Mouse (Mus musculus) spleen, adult 2 months (tissue): ENCODE measurements around the gene Megf6. TPM values are rescaled to one million over a fixed set of nuclear protein-coding genes. Genes with fewer than 3 reads are reported as not detected.

Source experiments
- DNase-seq, 2 experiments: peaks; one replicate each; pipeline versions ENCODE4 v3.0.0 to v3.0.0-alpha.2; 2012 to 2021; ENCODE audit warnings: low spot score in 2 of 2, low read depth in 1 of 2
- H3K27ac ChIP-seq: fragments of 200-500 bp; 2 replicates; pipeline ENCODE4 v1.5.1; 2012; ENCODE audit warnings: low read length, inconsistent platforms; ENCODE audit not compliant: insufficient read depth
- H3K27me3 ChIP-seq: fragments of 200-500 bp; 2 replicates; pipeline ENCODE4 v1.6.1; 2012; ENCODE audit warnings: mild to moderate bottlenecking, moderate library complexity, low read length, inconsistent platforms; ENCODE audit not compliant: control insufficient read depth, insufficient read depth
- H3K36me3 ChIP-seq: fragments of 200-500 bp; 2 replicates; pipeline ENCODE4 v1.6.1; 2012; ENCODE audit warnings: mild to moderate bottlenecking, low read length, inconsistent platforms; ENCODE audit not compliant: control insufficient read depth, insufficient read depth
- H3K4me1 ChIP-seq: fragments of 200-500 bp; 2 replicates; pipeline ENCODE4 v1.6.1; 2011; ENCODE audit warnings: inconsistent platforms; ENCODE audit not compliant: control insufficient read depth, insufficient read depth, insufficient read length
- H3K4me3 ChIP-seq: fragments of 200-500 bp; 2 replicates; pipeline ENCODE4 v1.5.1; 2011; ENCODE audit warnings: mild to moderate bottlenecking, inconsistent platforms; ENCODE audit not compliant: insufficient read depth, insufficient read length; ENCODE audit errors: extremely low read depth
- CTCF ChIP-seq: fragments of 200-500 bp; IDR thresholded peaks from 2 replicates; pipeline ENCODE4 v1.5.1; 2011; ENCODE audit warnings: mild to moderate bottlenecking, inconsistent platforms; ENCODE audit not compliant: insufficient read depth, insufficient read length, insufficient replicate concordance; ENCODE audit errors: extremely low read depth
- POLR2A ChIP-seq: fragments of 200-500 bp; IDR thresholded peaks from 2 replicates; pipeline ENCODE4 v1.6.1; 2011; ENCODE audit warnings: low read depth, low read length, inconsistent platforms
- WGBS: fragments of 180-500 bp; shearing (Covaris S2); methylation state at CpG from one replicate; pipeline ENCODE4 v1.1.7; 2018; 5-methylcytosine and 5-hydroxymethylcytosine counted together
- polyA plus RNA-seq: library from polyadenylated mRNA; depleted of rRNA; stranded (reverse); fragments of >200 nt; gene quantifications from 2 replicates; pipeline ENCODE4 v1.2.3, GENCODE M21; 2012

The Megf6 gene
- polyA plus RNA-seq, 1 experiment: 7.4 TPM

GRCm38 (mm10) chr4:154236001-154236400 is 65.5 kb downstream of the Megf6 start:
- no peak for DNase-seq
- H3K27ac ChIP-seq: no peak overlapping the region
- H3K36me3 ChIP-seq: no peaks in the 10 kb centered on the region
- no peaks in the 10 kb centered on the region for H3K4me1 ChIP-seq
- no peaks in the 10 kb centered on the region for H3K27me3 ChIP-seq
- 90% methylated on average over 3 of the region's 3 CpGs for WGBS
- TF ChIP-seq CTCF: no peak
- TF ChIP-seq POLR2A: no peak
- H3K4me3 ChIP-seq: no peak overlapping the region

- WGBS: 49% methylated on average over 10 of the region's 10 CpGs
- no peak for DNase-seq
- Histone ChIP-seq H3K4me1 (no peaks in the 10 kb centered on the region), H3K36me3 (no peaks in the 10 kb centered on the region), H3K27me3 (no peaks in the 10 kb centered on the region), H3K27ac (no peak overlapping the region), H3K4me3 (no peak overlapping the region)
- no peak for TF ChIP-seq POLR2A
- TF ChIP-seq CTCF: no peak
These were observed 66.4 kb downstream of the Megf6 start for GRCm38 (mm10) chr4:154236893-154237292.

- H3K4me3 ChIP-seq: no peak overlapping the region
- DNase-seq: no peak
- no peaks in the 10 kb centered on the region for H3K36me3 ChIP-seq
- H3K4me1 ChIP-seq: no peaks in the 10 kb centered on the region
- no peaks in the 10 kb centered on the region for H3K27me3 ChIP-seq
- TF ChIP-seq CTCF (no peak), POLR2A (no peak)
- WGBS: 42% methylated on average over 9 of the region's 9 CpGs
- no peak overlapping the region for H3K27ac ChIP-seq
These were observed 66.8 kb downstream of the Megf6 start for GRCm38 (mm10) chr4:154237306-154237705.

GRCm38 (mm10) chr4:154239199-154239598 is 68.7 kb downstream of the Megf6 start:
- TF ChIP-seq CTCF (no peak), POLR2A (no peak)
- 84% methylated on average over 8 of the region's 8 CpGs for WGBS
- Histone ChIP-seq H3K27me3 (no peaks in the 10 kb centered on the region), H3K4me1 (no peaks in the 10 kb centered on the region), H3K27ac (no peak overlapping the region), H3K36me3 (no peaks in the 10 kb centered on the region), H3K4me3 (no peak overlapping the region)
- no peak for DNase-seq

- Histone ChIP-seq H3K4me3 (no peak overlapping the region), H3K27me3 (no peaks in the 10 kb centered on the region), H3K27ac (no peak overlapping the region), H3K4me1 (no peaks in the 10 kb centered on the region), H3K36me3 (no peaks in the 10 kb centered on the region)
- no peak for DNase-seq
- TF ChIP-seq POLR2A (no peak), CTCF (no peak)
- 74% methylated on average over 11 of the region's 11 CpGs for WGBS
These were observed 70.1 kb downstream of the Megf6 start for GRCm38 (mm10) chr4:154240608-154241007.

- TF ChIP-seq CTCF: no peak
- no peak for TF ChIP-seq POLR2A
- H3K4me1 ChIP-seq: no peaks in the 10 kb centered on the region
- H3K27me3 ChIP-seq: no peaks in the 10 kb centered on the region
- WGBS: 76% methylated on average over 7 of the region's 7 CpGs
- no peaks in the 10 kb centered on the region for H3K36me3 ChIP-seq
- no peak overlapping the region for H3K4me3 ChIP-seq
- DNase-seq: no peak
- H3K27ac ChIP-seq: no peak overlapping the region
These were observed 74.8 kb downstream of the Megf6 start for GRCm38 (mm10) chr4:154245342-154245741.

GRCm38 (mm10) chr4:154246115-154247040 is 75.8 kb downstream of the Megf6 start:
- H3K36me3 ChIP-seq: no peaks in the 10 kb centered on the region
- TF ChIP-seq POLR2A: no peak
- peak; percentile 91; the same call in 1 of the 2 replicates for TF ChIP-seq CTCF
- no peaks in the 10 kb centered on the region for H3K27me3 ChIP-seq
- no peaks in the 10 kb centered on the region for H3K4me1 ChIP-seq
- no peak overlapping the region for H3K27ac ChIP-seq
- no peak overlapping the region for H3K4me3 ChIP-seq
- 10% methylated on average over 19 of the region's 19 CpGs for WGBS
- DNase-seq: peak in 1 of 2 experiments; percentile 54
